Mouse (Mus musculus) G1E (cell line): Measurements from ENCODE around the gene Gm11168. TPM values are rescaled to one million over a fixed set of nuclear protein-coding genes. Genes with fewer than 3 reads are reported as not detected.
"Not testable (repeated sequence)": the region's sequence is repeated elsewhere in the genome, so short reads cannot be mapped to it uniquely, and the experiment has no call there.

Source experiments
- ATAC-seq: 2 replicates; pipeline ENCODE4 v1.8.0; 2016; ENCODE audit warnings: mild to moderate bottlenecking; ENCODE audit not compliant: insufficient number of reproducible peaks, poor library complexity, low FRiP score, severe bottlenecking; ENCODE audit errors: extremely low read depth
- DNase-seq: peaks from one replicate; pipeline ENCODE4 v3.0.0; 2012; ENCODE audit warnings: low spot score
- H3K27me3 ChIP-seq: 2 replicates; pipeline ENCODE4 v1.6.1; 2012; ENCODE audit warnings: mild to moderate bottlenecking, low read length, inconsistent platforms; ENCODE audit not compliant: insufficient read depth
- H3K36me3 ChIP-seq: replicated peaks from 2 replicates; pipeline ENCODE3; 2012; ENCODE audit warnings: mild to moderate bottlenecking, inconsistent platforms
- H3K4me1 ChIP-seq: 2 replicates; pipeline ENCODE4 v1.6.1; 2012; ENCODE audit warnings: low read depth, low read length, inconsistent platforms, mixed read lengths; ENCODE audit not compliant: insufficient read depth
- H3K4me3 ChIP-seq: 2 replicates; pipeline ENCODE4 v1.5.1; 2012; ENCODE audit warnings: low read depth, mild to moderate bottlenecking, inconsistent platforms, low read length, moderate library complexity, mixed read lengths
- H3K9me3 ChIP-seq: replicated peaks from 2 replicates; pipeline ENCODE4 v1.6.1; 2012; ENCODE audit warnings: inconsistent platforms
- polyA plus RNA-seq: library from polyadenylated mRNA; stranded (reverse); fragments of >175 nt; gene quantifications from 2 replicates; pipeline ENCODE4 v1.2.3, GENCODE M21; 2012
- total RNA-seq, 2 experiments: library from RNA; stranded (forward) in 1 of 2; stranded (reverse) in 1 of 2; fragments of 200-1000 nt in 1 of 2; fragments of >200 nt in 1 of 2; fragmentation: Nextera tagmentation in 1 of 2; gene quantifications; 2 replicates each; pipeline ENCODE4 v1.2.3; 2014 to 2017

Gm11168 gene
- total and polyA plus RNA-seq, 3 experiments = 1.9 to 16.0 TPM; not detected in 1

GRCm38 (mm10) chr9:3015896-3016295 lies 12.8 kb downstream of the Gm11168 start:
- H3K4me3 ChIP-seq, DNase-seq, H3K4me1 ChIP-seq, H3K27me3 ChIP-seq, H3K36me3 ChIP-seq, ATAC-seq, H3K9me3 ChIP-seq: not testable (repeated sequence)

GRCm38 (mm10) chr9:3017108-3017507 lies 14.0 kb downstream of the Gm11168 start, which contains the start of gene Gm10719:
Gene Gm10719 (plus strand): TSS chr9:3017408.
- not testable (repeated sequence) for H3K36me3 ChIP-seq, H3K27me3 ChIP-seq, H3K4me1 ChIP-seq, H3K9me3 ChIP-seq, DNase-seq, H3K4me3 ChIP-seq, ATAC-seq

- not testable (repeated sequence) for ATAC-seq, H3K4me3 ChIP-seq, DNase-seq, H3K4me1 ChIP-seq, H3K36me3 ChIP-seq, H3K9me3 ChIP-seq, H3K27me3 ChIP-seq
Observed at GRCm38 (mm10) chr9:3018944-3019343, 15.8 kb downstream of the Gm11168 start.

GRCm38 (mm10) chr9:3019835-3020727 lies 16.9 kb downstream of the Gm11168 start:
- H3K4me1 ChIP-seq, H3K4me3 ChIP-seq, DNase-seq, H3K27me3 ChIP-seq, H3K9me3 ChIP-seq, H3K36me3 ChIP-seq: not testable (repeated sequence)
- ATAC-seq = peak; percentile 37

- not testable (repeated sequence) for H3K4me3 ChIP-seq, ATAC-seq, H3K27me3 ChIP-seq, DNase-seq, H3K4me1 ChIP-seq, H3K9me3 ChIP-seq, H3K36me3 ChIP-seq
Observed at GRCm38 (mm10) chr9:3022316-3023008, 19.3 kb downstream of the Gm11168 start.

- not testable (repeated sequence) for H3K4me1 ChIP-seq, H3K9me3 ChIP-seq, H3K4me3 ChIP-seq, DNase-seq, H3K36me3 ChIP-seq, H3K27me3 ChIP-seq, ATAC-seq
Observed at GRCm38 (mm10) chr9:3023312-3023984, 20.3 kb downstream of the Gm11168 start, which contains the start of gene Gm10718. Gene Gm10718 (plus strand): TSS chr9:3023547.

GRCm38 (mm10) chr9:3023985-3024648 lies 21.0 kb downstream of the Gm11168 start:
- not testable (repeated sequence) for ATAC-seq, H3K4me1 ChIP-seq, H3K9me3 ChIP-seq, H3K27me3 ChIP-seq, H3K36me3 ChIP-seq, H3K4me3 ChIP-seq, DNase-seq

GRCm38 (mm10) chr9:3024912-3025467 lies 21.8 kb downstream of the Gm11168 start, which contains the start of gene Gm10717:
Gene Gm10717 (plus strand): TSS chr9:3025417.
- not testable (repeated sequence) for H3K4me1 ChIP-seq, H3K27me3 ChIP-seq, DNase-seq, H3K4me3 ChIP-seq, H3K9me3 ChIP-seq, H3K36me3 ChIP-seq, ATAC-seq

GRCm38 (mm10) chr9:3025653-3026052 lies 22.5 kb downstream of the Gm11168 start:
- ATAC-seq, H3K4me3 ChIP-seq, H3K36me3 ChIP-seq, DNase-seq, H3K9me3 ChIP-seq, H3K27me3 ChIP-seq, H3K4me1 ChIP-seq: not testable (repeated sequence)

GRCm38 (mm10) chr9:3026136-3026535 lies 23.0 kb downstream of the Gm11168 start:
- H3K27me3 ChIP-seq, ATAC-seq, DNase-seq, H3K36me3 ChIP-seq, H3K4me3 ChIP-seq, H3K4me1 ChIP-seq, H3K9me3 ChIP-seq: not testable (repeated sequence)

GRCm38 (mm10) chr9:3026741-3027140 lies 23.6 kb downstream of the Gm11168 start:
- DNase-seq, H3K4me3 ChIP-seq, H3K36me3 ChIP-seq, H3K9me3 ChIP-seq, H3K27me3 ChIP-seq, ATAC-seq, H3K4me1 ChIP-seq: not testable (repeated sequence)
